Mouse (Mus musculus): Measurements from ENCODE around the gene Prkce. TPM values are rescaled to one million over a fixed set of nuclear protein-coding genes. Genes with fewer than 3 reads are reported as not detected.
A peak's percentile ranks its signal among the peaks of the same experiment; 100 is the strongest.

Prkce gene
- polyA plus RNA-seq, 1 experiment = not detected

GRCm38 (mm10) chr17:86378611-86379010, 211.0 kb downstream of the Prkce start:
- TF ChIP-seq POLR2A (IDR thresholded peaks at IDR 0.05; ENCODE audit: insufficient read depth, low read depth, low read length) = no peak
- peaks cover 31% of the 10 kb centered on the region for H3K4me1 ChIP-seq (ENCODE audit: control insufficient read depth, insufficient read depth, low read length)
- H3K4me3 ChIP-seq (ENCODE audit: insufficient read depth, low read depth, low read length) = no peak overlapping the region
- 92% methylated on average over 11 of the region's 11 CpGs for WGBS
- H3K27ac ChIP-seq (ENCODE audit: insufficient read depth, low read depth, low read length) = no peak overlapping the region

GRCm38 (mm10) chr17:86379405-86380137, 212.0 kb downstream of the Prkce start:
- Histone ChIP-seq H3K4me3 (ENCODE audit: insufficient read depth, low read depth, low read length) (no peak overlapping the region), H3K4me1 (ENCODE audit: control insufficient read depth, insufficient read depth, low read length) (peaks cover 31% of the 10 kb centered on the region), H3K27ac (ENCODE audit: insufficient read depth, low read depth, low read length) (peak overlapping the region; percentile 92)
- 19% methylated on average over 17 of the region's 17 CpGs for WGBS
- TF ChIP-seq CTCF (IDR thresholded peaks at IDR 0.05; ENCODE audit: insufficient read depth, low read depth, low read length) (no peak), POLR2A (IDR thresholded peaks at IDR 0.05; ENCODE audit: insufficient read depth, low read depth, low read length) (0 out of 2 replicates have a peak, but pooled peaks have one; percentile 7)

- H3K27ac ChIP-seq (ENCODE audit: insufficient read depth, low read depth, low read length) = no peak overlapping the region
- 90% methylated on average over 9 of the region's 9 CpGs for WGBS
- TF ChIP-seq CTCF (IDR thresholded peaks at IDR 0.05; ENCODE audit: insufficient read depth, low read depth, low read length) (no peak), POLR2A (IDR thresholded peaks at IDR 0.05; ENCODE audit: insufficient read depth, low read depth, low read length) (no peak)
- H3K4me1 ChIP-seq (ENCODE audit: control insufficient read depth, insufficient read depth, low read length) = peaks cover 33% of the 10 kb centered on the region
- no peak overlapping the region for H3K4me3 ChIP-seq (ENCODE audit: insufficient read depth, low read depth, low read length)
Observed at GRCm38 (mm10) chr17:86381464-86381863, 213.9 kb downstream of the Prkce start.

- Histone ChIP-seq H3K27ac (ENCODE audit: insufficient read depth, low read depth, low read length) (no peak overlapping the region), H3K4me3 (ENCODE audit: insufficient read depth, low read depth, low read length) (no peak overlapping the region), H3K4me1 (ENCODE audit: control insufficient read depth, insufficient read depth, low read length) (peaks cover 28% of the 10 kb centered on the region)
- TF ChIP-seq CTCF (IDR thresholded peaks at IDR 0.05; ENCODE audit: insufficient read depth, low read depth, low read length) (no peak), POLR2A (IDR thresholded peaks at IDR 0.05; ENCODE audit: insufficient read depth, low read depth, low read length) (no peak)
- 55% methylated on average over 2 of the region's 2 CpGs for WGBS
Observed at GRCm38 (mm10) chr17:86382885-86383284, 215.3 kb downstream of the Prkce start.

- 94% methylated on average over 18 of the region's 18 CpGs for WGBS
- no peak overlapping the region for H3K27ac ChIP-seq (ENCODE audit: insufficient read depth, low read depth, low read length)
Observed at GRCm38 (mm10) chr17:86383699-86384572, 216.4 kb downstream of the Prkce start.

GRCm38 (mm10) chr17:86392475-86392874, 224.9 kb downstream of the Prkce start:
- H3K27ac ChIP-seq (ENCODE audit: insufficient read depth, low read depth, low read length) = no peak overlapping the region
- TF ChIP-seq POLR2A (IDR thresholded peaks at IDR 0.05; ENCODE audit: insufficient read depth, low read depth, low read length) (no peak), CTCF (IDR thresholded peaks at IDR 0.05; ENCODE audit: insufficient read depth, low read depth, low read length) (no peak)
- H3K4me1 ChIP-seq (ENCODE audit: control insufficient read depth, insufficient read depth, low read length) = peaks cover 7% of the 10 kb centered on the region
- no peak overlapping the region for H3K4me3 ChIP-seq (ENCODE audit: insufficient read depth, low read depth, low read length)
- WGBS = 78% methylated on average over 5 of the region's 5 CpGs

More at GRCm38 (mm10) chr17:86383699-86384572, 216.4 kb downstream of the Prkce start:
- Histone ChIP-seq H3K4me3 (ENCODE audit: insufficient read depth, low read depth, low read length) (no peak overlapping the region), H3K4me1 (ENCODE audit: control insufficient read depth, insufficient read depth, low read length) (peaks cover 22% of the 10 kb centered on the region)
- no peak for TF ChIP-seq POLR2A (IDR thresholded peaks at IDR 0.05; ENCODE audit: insufficient read depth, low read depth, low read length)
- no peak for TF ChIP-seq CTCF (IDR thresholded peaks at IDR 0.05; ENCODE audit: insufficient read depth, low read depth, low read length)

GRCm38 (mm10) chr17:86393191-86393590, 225.6 kb downstream of the Prkce start:
- 96% methylated on average over 10 of the region's 10 CpGs for WGBS
- TF ChIP-seq POLR2A (IDR thresholded peaks at IDR 0.05; ENCODE audit: insufficient read depth, low read depth, low read length) = no peak
- TF ChIP-seq CTCF (IDR thresholded peaks at IDR 0.05; ENCODE audit: insufficient read depth, low read depth, low read length) = no peak
- H3K4me3 ChIP-seq (ENCODE audit: insufficient read depth, low read depth, low read length) = no peak overlapping the region
- peaks cover 7% of the 10 kb centered on the region for H3K4me1 ChIP-seq (ENCODE audit: control insufficient read depth, insufficient read depth, low read length)
- H3K27ac ChIP-seq (ENCODE audit: insufficient read depth, low read depth, low read length) = no peak overlapping the region

GRCm38 (mm10) chr17:86397097-86397496, 229.5 kb downstream of the Prkce start:
- Histone ChIP-seq H3K27ac (ENCODE audit: insufficient read depth, low read depth, low read length) (no peak overlapping the region), H3K4me1 (ENCODE audit: control insufficient read depth, insufficient read depth, low read length) (peaks cover 8% of the 10 kb centered on the region), H3K4me3 (ENCODE audit: insufficient read depth, low read depth, low read length) (no peak overlapping the region)
- TF ChIP-seq CTCF (IDR thresholded peaks at IDR 0.05; ENCODE audit: insufficient read depth, low read depth, low read length) (no peak), POLR2A (IDR thresholded peaks at IDR 0.05; ENCODE audit: insufficient read depth, low read depth, low read length) (no peak)

- no peak for TF ChIP-seq POLR2A (IDR thresholded peaks at IDR 0.05; ENCODE audit: insufficient read depth, low read depth, low read length)
- TF ChIP-seq CTCF (IDR thresholded peaks at IDR 0.05; ENCODE audit: insufficient read depth, low read depth, low read length) = no peak
- Histone ChIP-seq H3K4me3 (ENCODE audit: insufficient read depth, low read depth, low read length) (no peak overlapping the region), H3K27ac (ENCODE audit: insufficient read depth, low read depth, low read length) (no peak overlapping the region), H3K4me1 (ENCODE audit: control insufficient read depth, insufficient read depth, low read length) (peaks cover 7% of the 10 kb centered on the region)
- 89% methylated on average over 5 of the region's 5 CpGs for WGBS
Observed at GRCm38 (mm10) chr17:86397647-86398046, 230.1 kb downstream of the Prkce start.
